Mouse (Mus musculus) CD4-positive, CD25-positive, alpha-beta regulatory T cell, adult 2 months (primary cell): ENCODE results near the gene Eif4e3.

Source experiments
- DNase-seq: peaks from one replicate; pipeline ENCODE4 v3.0.0-alpha.2; 2012; ENCODE audit warnings: low read depth, low spot score

Eif4e3 gene

DNA sequence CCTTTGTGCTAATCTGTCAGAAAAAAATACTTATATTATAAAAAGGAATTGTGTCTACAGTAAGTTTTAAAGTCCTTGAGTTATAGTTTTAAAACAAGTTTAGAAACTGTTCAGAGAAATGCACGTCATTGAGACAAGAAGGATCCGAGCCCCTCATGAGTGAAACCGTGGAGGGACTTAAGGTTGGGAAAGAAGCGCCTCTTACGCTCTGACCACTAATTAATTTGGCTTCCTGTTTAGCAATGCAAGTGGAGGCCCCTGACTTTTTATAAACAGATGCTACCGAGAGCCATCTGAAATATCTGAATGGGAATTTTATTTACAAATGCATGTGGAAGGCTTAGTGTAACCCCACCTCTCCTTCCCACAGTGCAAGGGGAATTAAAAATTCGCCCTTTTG, 41.3 kb downstream of the Eif4e3 start:
- no peak for DNase-seq

DNA sequence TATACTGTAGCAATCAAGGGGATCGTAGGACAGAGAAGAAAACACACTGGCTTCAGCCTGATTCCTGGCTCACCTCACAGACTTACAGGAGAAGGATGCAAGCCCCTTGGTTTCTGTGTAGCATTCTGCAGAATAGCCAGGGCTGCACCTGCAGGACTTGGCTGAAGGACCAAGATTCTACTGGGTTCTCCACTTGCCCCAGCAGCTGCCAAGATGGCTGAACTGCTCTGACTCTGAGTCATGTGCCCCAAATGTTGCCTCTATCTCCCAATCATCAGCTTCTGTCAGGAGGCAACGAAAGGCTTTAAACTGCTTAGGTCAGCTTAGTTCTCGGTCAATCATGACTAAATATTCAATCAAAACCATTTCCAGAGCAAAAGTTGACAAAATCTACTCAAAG, 42.0 kb downstream of the Eif4e3 start:
- no peak for DNase-seq

DNA sequence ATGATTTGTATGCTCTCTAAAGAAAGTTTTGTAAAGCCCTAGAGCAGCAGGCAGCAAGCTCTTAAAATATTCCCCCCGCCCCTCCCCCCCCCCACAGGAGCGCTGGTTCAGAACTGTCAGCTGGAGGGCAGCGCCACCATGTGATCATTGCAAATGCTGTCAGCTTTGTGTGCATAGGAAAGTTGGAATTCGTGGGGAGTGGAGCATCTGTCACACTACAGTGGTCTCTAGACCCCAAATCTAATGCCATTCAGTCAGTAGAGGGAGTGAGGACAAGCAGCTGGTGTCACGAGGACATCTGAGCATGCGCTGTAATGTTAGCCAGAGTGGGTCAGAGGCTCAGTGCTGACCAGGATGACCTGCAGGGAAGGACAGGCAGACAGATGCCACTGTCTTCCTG, 42.9 kb downstream of the Eif4e3 start:
- DNase-seq = peak; percentile 19

DNA sequence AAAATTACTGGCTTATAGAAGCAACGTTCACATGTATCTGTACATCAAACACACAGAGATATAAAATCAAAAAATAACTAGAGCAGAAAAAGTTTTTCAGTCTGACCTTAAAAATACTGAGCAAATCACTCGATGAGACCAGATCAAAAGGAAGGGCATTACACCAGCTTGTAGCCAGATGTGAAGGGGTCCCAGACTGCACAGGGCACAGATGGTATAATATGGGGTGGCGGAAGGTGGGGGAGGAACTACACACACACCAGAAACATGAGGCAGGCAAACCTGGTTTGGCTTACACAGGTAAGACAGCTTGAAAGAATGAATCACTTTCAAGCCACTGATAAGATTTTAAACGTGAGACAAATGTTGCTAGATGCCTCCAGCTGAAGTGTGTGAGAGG, 45.4 kb downstream of the Eif4e3 start:
- no peak for DNase-seq

DNA sequence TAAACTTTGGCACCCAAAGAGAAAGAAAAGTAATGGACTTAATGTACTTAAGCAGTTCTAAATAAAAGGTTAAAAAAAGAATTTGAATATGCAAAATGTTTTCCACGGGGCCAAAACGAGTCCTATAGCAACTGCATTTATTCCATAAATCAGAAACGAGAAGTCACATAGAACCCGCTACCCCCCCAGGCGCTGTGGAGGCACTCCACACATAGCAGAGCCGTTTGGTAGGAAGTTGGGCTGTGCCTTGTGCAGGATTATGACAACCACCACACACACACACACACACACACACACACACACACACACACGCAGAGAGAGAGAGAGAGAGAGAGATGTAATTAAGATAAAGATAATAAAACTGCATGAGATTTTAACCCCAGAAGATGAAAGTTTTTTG, 46.1 kb downstream of the Eif4e3 start:
- DNase-seq = no peak

DNA sequence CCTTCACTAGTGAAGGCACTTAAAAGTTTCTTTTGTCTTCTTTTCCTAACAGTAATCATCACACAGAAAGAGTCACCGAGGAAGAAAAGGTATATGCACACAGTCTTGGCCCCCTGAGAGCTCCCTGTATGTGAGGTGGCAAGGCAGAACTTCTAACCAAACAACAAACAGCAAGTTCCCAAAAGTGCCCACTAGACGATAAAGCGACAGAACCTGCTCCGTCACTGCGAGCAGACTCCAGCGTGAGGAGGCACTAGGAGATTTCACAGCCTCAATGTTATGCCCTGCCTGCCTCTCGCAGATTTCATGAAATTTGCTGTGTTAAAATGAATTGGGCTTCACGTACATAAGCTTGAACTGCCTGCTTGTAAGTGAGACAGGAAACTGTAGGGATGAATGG, 46.6 kb downstream of the Eif4e3 start:
- no peak for DNase-seq

DNA sequence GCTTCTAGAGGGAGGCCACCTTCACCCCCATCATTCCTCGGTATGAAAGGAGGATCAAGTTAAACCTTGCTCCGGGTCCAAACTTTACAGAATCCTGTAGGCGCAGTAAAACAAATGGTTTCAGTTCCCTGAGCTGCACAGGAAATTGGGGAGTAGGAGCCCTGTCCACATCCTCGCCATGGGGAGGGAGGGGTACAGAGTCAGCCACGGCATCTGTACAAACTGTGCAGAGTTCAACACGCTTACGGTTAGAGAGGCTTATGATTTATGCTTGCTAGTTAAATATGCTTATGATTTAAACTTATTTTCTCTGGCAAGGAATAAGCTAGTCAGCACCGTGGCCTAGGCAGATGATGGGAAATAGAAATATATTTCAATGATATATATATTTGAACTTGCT, 47.1 kb downstream of the Eif4e3 start:
- DNase-seq = no peak

DNA sequence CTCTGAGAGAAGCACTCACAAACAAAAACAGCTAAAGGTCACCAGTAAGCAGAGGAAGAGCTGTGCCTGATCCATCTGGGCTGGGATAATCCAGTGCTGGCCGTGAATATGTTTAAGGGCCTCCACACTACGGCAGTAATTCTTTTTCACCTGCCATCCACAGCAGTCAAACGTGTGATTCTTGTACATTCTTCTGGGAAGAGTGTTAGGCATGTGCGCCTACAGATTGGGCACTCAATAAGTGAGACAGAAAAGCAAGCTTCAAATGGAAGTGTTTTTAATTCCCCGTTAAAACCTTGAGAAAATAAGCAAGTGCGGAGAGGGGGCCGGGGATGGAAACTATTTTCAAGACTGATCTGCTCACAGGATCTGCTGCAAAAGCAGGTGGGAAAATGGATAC, 48.7 kb downstream of the Eif4e3 start:
- no peak for DNase-seq

DNA sequence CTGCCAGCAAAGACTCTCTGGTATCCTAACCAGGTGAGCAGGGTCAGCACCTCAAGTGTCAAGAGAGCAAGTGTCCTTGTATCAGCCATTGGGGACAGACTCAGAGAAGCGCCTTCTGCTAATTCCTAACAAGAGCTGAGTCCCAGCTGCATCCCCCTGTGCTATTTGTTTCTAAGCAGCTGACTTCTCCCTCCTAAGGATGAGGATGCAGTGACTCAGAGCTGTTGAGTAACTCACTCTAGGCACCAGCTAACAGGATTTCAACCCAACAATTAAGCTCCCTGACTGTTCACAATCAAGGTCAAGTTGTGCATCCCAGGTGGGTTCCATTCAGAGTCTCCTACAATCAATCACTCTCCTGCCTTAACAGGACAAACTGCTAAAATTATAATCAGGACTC, 49.2 kb downstream of the Eif4e3 start:
- no peak for DNase-seq

DNA sequence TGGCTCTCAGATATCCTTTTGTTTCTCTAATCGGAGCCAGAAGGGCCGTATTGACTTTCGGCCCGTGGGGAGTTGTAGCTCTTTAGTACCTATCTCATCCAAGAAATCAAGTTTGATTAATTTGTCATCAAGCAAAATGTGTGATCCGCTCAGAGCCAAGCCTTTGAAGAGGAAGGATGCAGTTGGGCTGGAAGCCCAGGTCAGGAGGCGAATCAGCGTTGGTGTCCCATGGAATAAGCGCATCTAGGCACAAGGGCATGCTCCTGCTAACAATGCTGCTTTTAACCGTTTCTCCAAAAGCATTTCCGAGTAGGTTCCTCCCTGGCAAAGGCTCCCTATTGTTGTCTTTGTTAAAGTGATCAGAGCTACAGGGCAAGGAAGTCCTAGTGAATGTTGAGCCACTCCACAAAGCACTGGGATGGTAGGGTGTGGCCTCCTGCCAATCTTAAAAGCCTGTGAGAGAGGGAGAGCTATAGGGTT, 51.3 kb downstream of the Eif4e3 start:
- DNase-seq = no peak

DNA sequence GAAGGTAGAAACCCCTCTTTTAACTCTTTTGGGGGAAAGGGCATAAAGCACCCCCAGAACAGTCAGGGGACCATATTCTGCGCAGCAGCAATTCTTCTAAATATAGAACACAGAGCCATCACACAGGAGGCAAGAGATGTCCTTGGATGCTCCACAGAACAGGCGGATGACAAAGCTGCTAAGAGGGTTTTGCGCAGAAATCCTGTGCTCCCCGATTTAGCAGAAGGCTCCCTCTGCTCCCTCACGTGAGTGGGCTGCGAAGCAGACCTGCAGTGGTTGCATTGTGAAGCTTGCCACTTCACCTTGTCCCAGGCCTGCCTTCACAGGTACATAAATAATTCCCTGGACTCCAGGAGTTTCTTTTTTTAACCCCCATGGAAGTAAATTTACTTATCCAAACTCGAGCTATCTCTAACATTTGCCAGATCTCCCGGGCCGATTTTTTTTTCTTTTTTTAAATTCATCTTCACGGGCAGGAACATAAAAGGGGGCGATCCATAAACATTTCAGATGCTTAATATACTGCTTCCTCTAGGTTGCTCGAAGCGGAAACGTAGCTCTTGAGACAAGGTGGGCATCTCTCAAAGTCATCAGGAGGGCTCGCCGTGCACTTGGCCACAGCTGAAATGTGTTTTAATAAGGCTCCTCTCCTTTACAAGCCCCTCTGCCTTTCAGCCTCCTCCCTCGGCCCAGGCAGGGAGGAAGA, 51.9 kb downstream of the Eif4e3 start:
- no peak for DNase-seq

DNA sequence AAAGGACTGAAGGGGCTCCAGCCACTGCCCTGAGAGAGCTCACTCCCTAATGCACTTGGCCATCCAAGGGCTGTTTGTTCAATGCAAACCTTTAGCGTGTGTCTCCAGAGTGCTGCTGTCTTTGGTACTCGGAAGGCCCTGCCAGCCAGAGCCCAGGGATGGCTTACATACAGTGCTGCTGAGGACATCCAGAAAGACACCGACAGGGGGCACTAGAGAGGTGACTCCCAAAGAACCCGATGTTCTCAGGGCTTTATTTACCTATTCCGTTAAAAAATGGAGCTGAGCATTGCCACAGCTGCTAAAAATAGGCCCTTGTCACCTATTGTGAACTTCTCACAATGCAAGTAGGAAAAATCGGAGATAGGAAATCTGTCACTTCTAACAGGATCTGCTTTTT, 54.7 kb downstream of the Eif4e3 start:
- peak; percentile 24 for DNase-seq

DNA sequence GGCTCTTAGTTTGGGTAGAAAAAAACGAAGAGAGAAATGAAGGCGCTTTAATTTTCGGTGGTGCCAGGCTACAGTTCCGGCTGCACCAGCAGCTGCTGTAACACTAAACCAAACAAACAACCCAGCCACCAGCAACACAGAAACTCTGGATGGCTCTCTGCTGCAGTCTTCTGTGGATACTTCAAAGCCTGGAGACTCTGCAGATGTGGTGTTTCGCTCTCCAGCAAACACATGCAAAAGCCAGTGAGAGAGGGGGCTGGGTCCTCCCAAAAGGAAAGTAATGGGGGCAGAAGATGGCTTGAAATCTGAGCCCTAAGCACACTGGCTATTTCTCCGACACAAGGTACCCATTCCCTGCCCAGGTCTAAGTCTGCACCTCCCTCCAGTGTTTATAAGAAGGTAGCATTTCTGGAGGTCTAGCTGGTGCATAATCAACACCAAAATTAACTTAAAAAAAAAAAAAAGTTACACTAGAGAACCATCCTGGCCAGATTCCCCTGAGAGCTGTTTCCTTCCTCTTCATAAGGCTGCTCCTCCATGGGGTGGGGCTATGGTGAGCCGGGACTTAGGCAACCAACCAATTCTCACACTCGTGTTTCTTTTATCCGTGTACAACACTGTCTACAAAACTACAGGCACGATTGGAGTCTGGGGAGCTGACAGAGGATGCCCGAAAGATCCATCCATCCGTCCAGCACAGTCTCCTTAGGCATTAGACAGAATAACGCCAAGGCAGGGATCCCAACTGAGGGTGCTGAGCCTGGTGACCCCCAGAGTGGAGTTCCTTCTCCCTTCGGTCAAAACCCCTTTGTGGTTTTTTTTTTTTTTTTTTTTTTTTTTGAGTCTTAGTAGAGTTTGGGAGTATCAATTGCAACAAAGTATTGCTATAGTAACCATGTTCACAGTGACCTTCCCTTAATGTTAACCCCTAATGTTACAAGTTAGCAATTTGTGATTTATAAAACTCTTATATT, 55.8 kb downstream of the Eif4e3 start:
- no peak for DNase-seq

DNA sequence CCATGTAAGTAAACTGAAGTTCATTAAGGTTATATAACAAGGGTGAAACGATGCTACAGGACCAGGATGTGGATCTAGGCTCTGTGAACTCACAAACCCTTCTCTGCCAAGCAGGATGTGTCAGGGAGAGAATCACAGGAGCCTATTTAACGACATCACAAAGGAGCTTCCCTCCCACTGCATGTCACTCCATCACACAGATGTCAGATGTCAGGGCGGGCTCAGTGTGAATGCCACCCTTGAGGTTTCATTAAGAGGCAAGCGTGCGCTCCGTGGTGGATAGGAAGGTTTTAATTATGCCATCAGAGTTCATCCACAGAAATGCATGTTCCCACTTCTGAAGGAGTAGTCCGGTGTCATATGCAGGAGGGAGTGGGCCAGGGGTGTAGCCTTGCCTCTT, 60.5 kb downstream of the Eif4e3 start:
- DNase-seq = no peak

DNA sequence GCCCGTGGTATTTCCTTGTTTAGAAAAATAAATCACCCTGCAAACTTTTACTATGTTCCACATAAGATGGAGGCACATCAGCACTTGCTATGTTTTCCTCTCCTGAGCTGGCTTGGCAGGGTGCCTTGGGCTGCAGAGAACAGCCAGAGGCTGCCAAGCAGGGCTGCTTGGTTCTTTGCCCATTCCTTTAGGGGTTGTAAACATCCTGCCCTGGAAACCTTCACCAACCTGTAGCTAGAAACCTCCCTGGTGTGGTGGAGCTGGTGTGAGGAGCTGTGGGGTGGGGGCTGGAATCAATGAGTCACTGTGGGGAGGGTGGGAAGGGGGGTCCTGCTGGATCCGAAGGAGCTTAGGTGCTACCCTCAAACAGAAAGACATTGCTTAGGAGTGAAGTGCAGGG, 61.8 kb downstream of the Eif4e3 start:
- DNase-seq = no peak

DNA sequence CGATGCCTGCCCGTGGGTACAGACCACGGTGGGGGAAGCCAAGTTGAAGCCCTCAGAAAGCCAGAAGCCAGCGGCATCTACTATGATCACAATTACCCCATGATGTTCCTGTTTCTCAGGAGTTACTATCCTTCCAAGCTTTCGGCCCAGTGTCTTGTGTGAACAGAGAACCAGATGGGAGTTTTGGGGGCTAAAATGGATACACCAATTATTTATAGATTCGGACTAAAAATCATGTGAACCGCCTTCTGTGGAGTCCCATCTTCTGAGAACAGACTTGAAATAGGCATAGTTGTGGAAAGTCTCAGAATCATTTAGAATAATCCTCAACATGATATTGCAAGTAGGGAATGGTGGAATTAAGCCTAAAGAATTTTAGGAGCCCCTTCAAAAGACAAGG, 64.1 kb downstream of the Eif4e3 start:
- no peak for DNase-seq

DNA sequence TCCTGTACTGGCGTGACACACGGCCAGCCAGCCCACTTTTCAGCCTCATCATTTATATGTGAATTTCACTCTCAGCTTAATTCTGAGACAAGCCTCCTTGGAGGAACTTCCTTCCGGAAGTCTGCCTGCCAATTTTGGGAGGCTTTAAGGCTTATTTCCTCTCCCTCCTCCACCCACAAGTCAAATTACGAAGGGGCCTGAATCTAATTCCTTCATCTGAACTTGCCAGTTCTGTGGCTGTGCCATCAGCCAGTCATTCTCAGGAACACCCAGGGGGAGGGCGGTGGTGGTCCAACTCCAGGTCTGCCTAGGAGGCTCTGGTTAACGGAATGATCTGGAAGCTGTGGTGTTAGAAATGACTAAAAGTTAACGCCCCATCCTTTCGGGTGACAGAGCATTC, 65.7 kb downstream of the Eif4e3 start:
- DNase-seq = no peak

DNA sequence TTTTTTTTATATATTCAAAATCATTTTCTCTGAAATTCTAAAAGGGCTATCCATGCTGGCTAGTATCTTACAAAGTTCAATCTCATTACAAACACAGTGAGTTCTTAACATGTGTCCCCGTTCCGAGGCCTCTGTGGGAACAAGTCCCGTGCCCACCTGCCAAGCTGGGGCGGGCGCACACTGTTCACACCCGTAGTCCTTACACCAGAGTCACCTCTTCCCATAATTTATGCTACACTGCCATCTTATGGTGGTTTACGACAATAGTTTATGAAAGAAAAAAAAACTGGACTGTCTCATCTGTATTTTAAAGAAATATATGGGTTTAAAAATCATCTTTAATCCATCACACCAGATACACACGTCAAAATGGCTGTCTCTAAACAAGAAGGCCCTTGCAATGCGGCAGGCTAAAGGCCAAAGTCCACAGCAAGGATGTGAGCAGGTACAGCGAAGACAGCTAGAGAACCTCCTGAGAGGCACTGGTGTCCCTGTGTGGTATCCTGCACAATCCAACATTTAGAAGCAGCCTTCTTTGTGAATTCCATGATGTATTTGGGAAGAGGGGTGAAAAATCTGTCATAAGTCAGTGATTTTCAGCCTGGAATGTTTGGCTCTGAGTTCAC, 66.3 kb downstream of the Eif4e3 start:
- peak; percentile 77 for DNase-seq

DNA sequence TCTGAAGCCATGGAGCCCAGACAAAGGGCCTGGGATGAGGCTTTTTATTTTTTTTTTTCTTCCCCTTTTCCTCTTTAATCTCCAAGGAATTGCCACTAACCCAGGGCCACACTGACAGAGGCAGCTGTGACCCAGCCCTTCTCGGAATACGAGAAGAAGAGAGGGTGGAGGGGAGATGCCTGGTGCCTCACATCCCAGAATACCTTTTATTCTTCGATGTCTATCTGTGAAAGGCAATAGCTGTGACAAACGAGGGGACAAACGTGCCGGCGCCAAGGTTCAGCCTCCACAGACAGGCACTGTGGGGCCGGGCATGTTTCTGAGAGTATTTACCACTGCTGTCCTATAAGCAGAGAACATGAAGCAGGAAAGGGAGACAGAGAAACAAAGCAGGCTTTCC, 66.9 kb downstream of the Eif4e3 start:
- no peak for DNase-seq

DNA sequence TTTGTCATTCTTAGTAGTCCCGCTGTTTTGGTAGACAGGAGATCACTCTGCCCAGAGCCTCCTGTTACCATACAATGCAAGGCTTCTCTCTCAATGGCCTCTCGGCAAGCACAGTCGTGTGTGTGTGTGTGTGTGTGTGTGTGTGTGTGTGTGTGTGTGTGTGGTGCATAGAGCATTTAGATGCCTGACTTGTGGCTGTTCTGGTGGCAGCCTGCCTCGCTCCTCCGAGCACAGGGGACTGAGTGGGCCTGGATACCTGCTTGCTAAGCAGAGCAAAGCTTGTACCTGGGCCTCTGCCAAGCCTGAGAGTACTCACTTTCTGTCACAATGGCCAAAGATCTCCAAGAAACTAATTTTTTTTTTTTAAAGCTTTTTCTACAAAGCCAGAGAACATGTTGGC, 67.3 kb downstream of the Eif4e3 start:
- DNase-seq = no peak

DNA sequence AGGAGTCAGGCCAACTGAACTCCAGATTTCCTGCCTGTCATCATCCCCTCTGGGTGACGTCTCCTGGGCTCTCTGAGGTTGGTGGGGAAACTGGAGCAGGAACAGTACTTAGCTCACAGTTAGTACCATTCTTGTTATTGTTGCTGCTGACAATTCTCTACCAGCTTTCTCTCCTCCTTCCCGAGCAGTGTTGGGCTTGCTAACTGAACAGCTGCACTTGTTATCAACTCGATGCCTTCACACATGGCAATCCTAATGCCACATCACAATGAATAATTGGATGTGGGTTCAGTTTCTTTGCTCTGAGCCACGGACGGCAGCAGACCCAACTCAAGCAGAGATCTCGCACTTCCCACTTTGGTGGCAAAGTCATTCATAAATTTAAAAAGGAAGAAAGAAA, 89.5 kb downstream of the Eif4e3 start:
- DNase-seq = no peak

DNA sequence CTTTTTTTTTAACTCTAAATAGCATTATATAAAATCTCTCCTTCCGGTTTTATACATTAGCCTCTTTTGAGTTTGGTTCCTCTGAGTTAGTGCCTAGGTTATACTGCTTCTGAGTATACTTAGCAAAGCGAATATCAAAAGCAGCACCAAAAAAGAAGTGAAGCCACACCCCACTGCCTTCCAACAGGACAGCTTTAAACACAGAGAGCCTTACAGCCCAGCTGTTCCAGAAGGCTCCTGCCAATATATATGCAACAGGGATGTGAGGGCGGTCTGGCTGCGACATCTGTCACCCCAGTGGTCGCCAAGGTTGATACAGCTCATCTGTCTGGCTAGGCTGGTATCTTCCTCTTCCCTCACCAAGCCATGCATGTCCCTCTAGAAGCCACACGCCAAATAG, 90.9 kb downstream of the Eif4e3 start:
- DNase-seq = no peak
